Mouse (Mus musculus): ENCODE data around the gene Cyba.
A peak's percentile ranks its signal among the peaks of the same experiment; 100 is the strongest.

The Cyba gene

GRCm38 (mm10) chr8:122460524-122461472 lies 28.1 kb upstream of the Cyba start, which contains the start of gene Snai3:
Gene Snai3 (minus strand): TSS chr8:122460733.
- peak; percentile 91 for DNase-seq (ENCODE audit: low read depth, low spot score)
- Histone ChIP-seq H3K27me3 (ENCODE audit: control insufficient read depth, insufficient read depth, low read length, poor library complexity, severe bottlenecking) (no peaks in the 10 kb centered on the region; the same call in 1 of the 2 replicates), H3K36me3 (ENCODE audit: control insufficient read depth, insufficient read depth, low read length, poor library complexity, severe bottlenecking) (no peaks in the 10 kb centered on the region)

- peak; percentile 53 for DNase-seq (ENCODE audit: low read depth, low spot score)
- no peaks in the 10 kb centered on the region for H3K36me3 ChIP-seq (ENCODE audit: control insufficient read depth, insufficient read depth, low read length, poor library complexity, severe bottlenecking)
- H3K27me3 ChIP-seq (ENCODE audit: control insufficient read depth, insufficient read depth, low read length, poor library complexity, severe bottlenecking): no peaks in the 10 kb centered on the region; the same call in 1 of the 2 replicates
Observed at GRCm38 (mm10) chr8:122459990-122460389, 27.3 kb upstream of the Cyba start.

- Histone ChIP-seq H3K27me3 (ENCODE audit: control insufficient read depth, insufficient read depth, low read length, poor library complexity, severe bottlenecking) (no peaks in the 10 kb centered on the region), H3K36me3 (ENCODE audit: control insufficient read depth, insufficient read depth, low read length, poor library complexity, severe bottlenecking) (no peaks in the 10 kb centered on the region)
- DNase-seq (ENCODE audit: low read depth, low spot score): peak; percentile 57
Observed at GRCm38 (mm10) chr8:122459218-122459900, 26.6 kb upstream of the Cyba start.

GRCm38 (mm10) chr8:122457171-122457570 lies 24.4 kb upstream of the Cyba start:
- no peaks in the 10 kb centered on the region for H3K27me3 ChIP-seq (ENCODE audit: control insufficient read depth, insufficient read depth, low read length, poor library complexity, severe bottlenecking)
- H3K36me3 ChIP-seq (ENCODE audit: control insufficient read depth, insufficient read depth, low read length, poor library complexity, severe bottlenecking): no peaks in the 10 kb centered on the region
- no peak for DNase-seq (ENCODE audit: low read depth, low spot score)

GRCm38 (mm10) chr8:122454409-122454808 lies 21.7 kb upstream of the Cyba start:
- Histone ChIP-seq H3K36me3 (ENCODE audit: control insufficient read depth, insufficient read depth, low read length, poor library complexity, severe bottlenecking) (no peaks in the 10 kb centered on the region), H3K27me3 (ENCODE audit: control insufficient read depth, insufficient read depth, low read length, poor library complexity, severe bottlenecking) (no peaks in the 10 kb centered on the region)
- no peak for DNase-seq (ENCODE audit: low read depth, low spot score)

GRCm38 (mm10) chr8:122452154-122452553 lies 19.4 kb upstream of the Cyba start:
- Histone ChIP-seq H3K27me3 (ENCODE audit: control insufficient read depth, insufficient read depth, low read length, poor library complexity, severe bottlenecking) (no peaks in the 10 kb centered on the region), H3K36me3 (ENCODE audit: control insufficient read depth, insufficient read depth, low read length, poor library complexity, severe bottlenecking) (no peaks in the 10 kb centered on the region)
- DNase-seq (ENCODE audit: low read depth, low spot score): no peak

- no peaks in the 10 kb centered on the region for H3K27me3 ChIP-seq (ENCODE audit: control insufficient read depth, insufficient read depth, low read length, poor library complexity, severe bottlenecking)
- no peak for DNase-seq (ENCODE audit: low read depth, low spot score)
- no peaks in the 10 kb centered on the region for H3K36me3 ChIP-seq (ENCODE audit: control insufficient read depth, insufficient read depth, low read length, poor library complexity, severe bottlenecking)
Observed at GRCm38 (mm10) chr8:122451161-122451703, 18.5 kb upstream of the Cyba start.

GRCm38 (mm10) chr8:122445203-122445602 lies 12.5 kb upstream of the Cyba start:
- H3K36me3 ChIP-seq (ENCODE audit: control insufficient read depth, insufficient read depth, low read length, poor library complexity, severe bottlenecking): no peaks in the 10 kb centered on the region
- H3K27me3 ChIP-seq (ENCODE audit: control insufficient read depth, insufficient read depth, low read length, poor library complexity, severe bottlenecking): no peaks in the 10 kb centered on the region
- DNase-seq (ENCODE audit: low read depth, low spot score): no peak

- peak; percentile 66 for DNase-seq (ENCODE audit: low read depth, low spot score)
- Histone ChIP-seq H3K27me3 (ENCODE audit: control insufficient read depth, insufficient read depth, low read length, poor library complexity, severe bottlenecking) (no peaks in the 10 kb centered on the region), H3K36me3 (ENCODE audit: control insufficient read depth, insufficient read depth, low read length, poor library complexity, severe bottlenecking) (no peaks in the 10 kb centered on the region; the same call in 1 of the 2 replicates)
Observed at GRCm38 (mm10) chr8:122444058-122444748, 11.5 kb upstream of the Cyba start.

- no peaks in the 10 kb centered on the region for H3K27me3 ChIP-seq (ENCODE audit: control insufficient read depth, insufficient read depth, low read length, poor library complexity, severe bottlenecking)
- DNase-seq (ENCODE audit: low read depth, low spot score): peak; percentile 99
- H3K36me3 ChIP-seq (ENCODE audit: control insufficient read depth, insufficient read depth, low read length, poor library complexity, severe bottlenecking): no peaks in the 10 kb centered on the region; the same call in 1 of the 2 replicates
Observed at GRCm38 (mm10) chr8:122443262-122444006, 10.7 kb upstream of the Cyba start, which contains the start of gene Mvd. Gene Mvd (minus strand): TSS chr8:122443422.

- no peak for DNase-seq (ENCODE audit: low read depth, low spot score)
- H3K36me3 ChIP-seq (ENCODE audit: control insufficient read depth, insufficient read depth, low read length, poor library complexity, severe bottlenecking): no peaks in the 10 kb centered on the region; the same call in 1 of the 2 replicates
- no peaks in the 10 kb centered on the region for H3K27me3 ChIP-seq (ENCODE audit: control insufficient read depth, insufficient read depth, low read length, poor library complexity, severe bottlenecking)
Observed at GRCm38 (mm10) chr8:122442781-122443180, 10.1 kb upstream of the Cyba start.

- DNase-seq (ENCODE audit: low read depth, low spot score): no peak
Observed at GRCm38 (mm10) chr8:122442356-122442755, 9.6 kb upstream of the Cyba start.

GRCm38 (mm10) chr8:122441326-122441725 lies 8.6 kb upstream of the Cyba start:
- no peak for DNase-seq (ENCODE audit: low read depth, low spot score)
- H3K27me3 ChIP-seq (ENCODE audit: control insufficient read depth, insufficient read depth, low read length, poor library complexity, severe bottlenecking): no peaks in the 10 kb centered on the region
- H3K36me3 ChIP-seq (ENCODE audit: control insufficient read depth, insufficient read depth, low read length, poor library complexity, severe bottlenecking): no peaks in the 10 kb centered on the region; the same call in 1 of the 2 replicates

More at GRCm38 (mm10) chr8:122442356-122442755, 9.6 kb upstream of the Cyba start:
- H3K36me3 ChIP-seq (ENCODE audit: control insufficient read depth, insufficient read depth, low read length, poor library complexity, severe bottlenecking): no peaks in the 10 kb centered on the region; the same call in 1 of the 2 replicates
- H3K27me3 ChIP-seq (ENCODE audit: control insufficient read depth, insufficient read depth, low read length, poor library complexity, severe bottlenecking): no peaks in the 10 kb centered on the region

- DNase-seq (ENCODE audit: low read depth, low spot score): no peak
- no peaks in the 10 kb centered on the region for H3K27me3 ChIP-seq (ENCODE audit: control insufficient read depth, insufficient read depth, low read length, poor library complexity, severe bottlenecking)
- H3K36me3 ChIP-seq (ENCODE audit: control insufficient read depth, insufficient read depth, low read length, poor library complexity, severe bottlenecking): no peaks in the 10 kb centered on the region; the same call in 1 of the 2 replicates
Observed at GRCm38 (mm10) chr8:122439336-122439735, 6.6 kb upstream of the Cyba start.

Measured in splenic B cell, adult 2 months (primary cell).